ENCODE assay signal across 30 mouse cellular contexts in the genomic region with DNA sequence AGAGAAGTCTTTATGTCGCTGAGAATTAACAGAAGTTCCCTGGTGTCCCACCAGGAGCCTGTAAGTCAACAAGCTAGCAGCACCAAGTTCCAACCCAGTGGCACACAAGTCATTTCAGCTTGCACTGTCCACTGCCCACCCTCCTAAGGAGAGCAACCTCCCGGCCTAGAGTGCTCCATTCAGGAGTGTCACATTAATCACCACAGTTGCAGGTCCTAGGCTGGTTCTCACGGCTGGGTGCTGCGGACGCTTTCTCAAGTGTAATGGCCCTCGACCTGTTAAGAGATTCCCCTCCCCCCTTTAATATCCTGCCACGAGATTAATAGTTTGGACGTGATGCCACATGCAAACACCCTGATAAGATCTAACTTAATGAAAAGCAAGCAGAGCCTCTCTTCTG.
DNase-seq lines count a peak whose midpoint lies in the region; ATAC-seq and TF ChIP-seq lines count a peak whose summit lies in the region.
"Had no signal": no experiment of that assay in that cellular context is flagged by ENCODE, and none has a peak within 500 bp of the region (broad histone marks: within the 10 kb centered on the region; RNA-seq: fewer than 3 reads in every experiment).

No protein-coding gene starts in this region.

- H3K9ac ChIP-seq in hindbrain, embryonic 11.5 days (ENCODE audit: low read depth, low read length): no peak overlapping the region
- no peak overlapping the region for H3K9ac ChIP-seq in hindbrain, embryonic 14.5 days
- no peak overlapping the region for H3K9ac ChIP-seq in kidney, postnatal 0 days (ENCODE audit: low read depth, low read length)
- H3K9ac ChIP-seq in neural tube, embryonic 13.5 days: no peak overlapping the region
- H3K9ac ChIP-seq: embryonic facial prominence, embryonic 13.5 days; forebrain, postnatal 0 days; heart, embryonic 13.5 days; hindbrain, embryonic 15.5 days; liver, embryonic 14.5 days had no signal

- H3K4me2 ChIP-seq in hindbrain, embryonic 11.5 days (replicated peaks; ENCODE audit: low read depth, low read length): no peak overlapping the region
- no peak overlapping the region for H3K4me2 ChIP-seq in hindbrain, embryonic 14.5 days (replicated peaks)
- H3K4me2 ChIP-seq in kidney, postnatal 0 days (ENCODE audit: low read length): no peak overlapping the region
- H3K4me2 ChIP-seq in neural tube, embryonic 13.5 days: no peak overlapping the region
- H3K4me2 ChIP-seq: embryonic facial prominence, embryonic 13.5 days; heart, embryonic 13.5 days; hindbrain, embryonic 15.5 days had no signal

- H3K4me1 ChIP-seq in hindbrain, embryonic 11.5 days (replicated peaks; ENCODE audit: control insufficient read depth, insufficient read depth, low read length): no peaks in the 10 kb centered on the region
- H3K4me1 ChIP-seq in hindbrain, embryonic 14.5 days (replicated peaks; ENCODE audit: control insufficient read depth, insufficient read depth, low read length): 0 out of 2 replicates have a peak, but pooled peaks cover 8% of the 10 kb centered on the region
- no peaks in the 10 kb centered on the region for H3K4me1 ChIP-seq in kidney, postnatal 0 days (replicated peaks; ENCODE audit: insufficient read depth, low read length)
- H3K4me1 ChIP-seq in neural tube, embryonic 13.5 days (replicated peaks): peaks cover 10% of the 10 kb centered on the region; the same call in 1 of the 2 replicates
- H3K4me1 ChIP-seq: embryonic facial prominence, embryonic 13.5 days; forebrain, embryonic 10.5 days; heart, embryonic 13.5 days had no signal

- peak; percentile 8 for DNase-seq in hindbrain, embryonic 11.5 days (ENCODE audit: low spot score)
- no peak for DNase-seq in hindbrain, embryonic 14.5 days (ENCODE audit: low spot score)
- DNase-seq in kidney, postnatal 0 days (ENCODE audit: low spot score): peak; percentile 45
- no peak for DNase-seq in kidney, postnatal 10 days
- peak; percentile 7 for DNase-seq in embryo, embryonic 11.5 days (ENCODE audit: low read depth, low spot score)
- no peak for DNase-seq in heart, adult 11 months
- no peak for DNase-seq in cerebellum, postnatal 36 days
- DNase-seq: adrenal gland, postnatal 10 days; cerebellum, adult 11 months; cerebellum, adult 9-10 months; forebrain, postnatal 0 days; heart, postnatal 10 days; kidney, adult 9 months; layer of hippocampus, adult 9-11 months; liver; lung, adult 2 months; lung, postnatal 10 days; midbrain, embryonic 14.5 days; spleen, adult 18-20 months; thymus, adult 2 months; thymus, postnatal 36 days had no signal

- no peaks in the 10 kb centered on the region for H3K36me3 ChIP-seq in hindbrain, embryonic 11.5 days (ENCODE audit: control insufficient read depth, insufficient read depth, low read length)
- no peaks in the 10 kb centered on the region for H3K36me3 ChIP-seq in hindbrain, embryonic 14.5 days (replicated peaks; ENCODE audit: control insufficient read depth, insufficient read depth)
- H3K36me3 ChIP-seq in kidney, postnatal 0 days (ENCODE audit: insufficient read depth, low read length): no peaks in the 10 kb centered on the region
- no peaks in the 10 kb centered on the region for H3K36me3 ChIP-seq in neural tube, embryonic 13.5 days
- H3K36me3 ChIP-seq: embryonic facial prominence, embryonic 13.5 days; forebrain, embryonic 10.5 days; heart, embryonic 13.5 days; hindbrain, embryonic 15.5 days had no signal

- no peak overlapping the region for H3K27ac ChIP-seq in hindbrain, embryonic 11.5 days (ENCODE audit: low read depth, low read length)
- no peak overlapping the region for H3K27ac ChIP-seq in hindbrain, embryonic 14.5 days
- H3K27ac ChIP-seq in kidney, postnatal 0 days: no peak overlapping the region
- no peak overlapping the region for H3K27ac ChIP-seq in neural tube, embryonic 13.5 days (replicated peaks)
- H3K27ac ChIP-seq: embryonic facial prominence, embryonic 13.5 days; forebrain, embryonic 10.5 days; heart, embryonic 13.5 days; hindbrain, embryonic 15.5 days; liver, embryonic 14.5 days; macrophage had no signal

- H3K27me3 ChIP-seq in hindbrain, embryonic 11.5 days (ENCODE audit: control insufficient read depth, insufficient read depth, low read length): no peaks in the 10 kb centered on the region
- no peaks in the 10 kb centered on the region for H3K27me3 ChIP-seq in hindbrain, embryonic 14.5 days (ENCODE audit: control insufficient read depth, insufficient read depth, low read length)
- no peaks in the 10 kb centered on the region for H3K27me3 ChIP-seq in kidney, postnatal 0 days (ENCODE audit: insufficient read depth, low read length)
- H3K27me3 ChIP-seq in neural tube, embryonic 13.5 days: no peaks in the 10 kb centered on the region
- H3K27me3 ChIP-seq: embryonic facial prominence, embryonic 13.5 days; heart, embryonic 13.5 days; hindbrain, embryonic 15.5 days; Patski had no signal

- no peak overlapping the region for H3K4me3 ChIP-seq in hindbrain, embryonic 11.5 days (ENCODE audit: low read depth, low read length)
- H3K4me3 ChIP-seq in hindbrain, embryonic 14.5 days (replicated peaks; ENCODE audit: low read length): no peak overlapping the region
- H3K4me3 ChIP-seq in kidney, postnatal 0 days (replicated peaks; ENCODE audit: low read depth, low read length): no peak overlapping the region
- no peak overlapping the region for H3K4me3 ChIP-seq in neural tube, embryonic 13.5 days
- H3K4me3 ChIP-seq: embryonic facial prominence, embryonic 13.5 days; forebrain, embryonic 10.5 days; heart, embryonic 13.5 days; hindbrain, embryonic 15.5 days had no signal

- TF ChIP-seq CTCF in kidney, postnatal 0 days (IDR thresholded peaks at IDR 0.05; ENCODE audit: low read depth): no peak

- H3K9me3 ChIP-seq in hindbrain, embryonic 11.5 days (ENCODE audit: control insufficient read depth, low read length): no peaks in the 10 kb centered on the region
- H3K9me3 ChIP-seq in hindbrain, embryonic 14.5 days (ENCODE audit: control insufficient read depth, low read length): no peaks in the 10 kb centered on the region
- H3K9me3 ChIP-seq in kidney, postnatal 0 days (replicated peaks; ENCODE audit: low read length): no peaks in the 10 kb centered on the region
- H3K9me3 ChIP-seq in neural tube, embryonic 13.5 days: no peaks in the 10 kb centered on the region
- H3K9me3 ChIP-seq: embryonic facial prominence, embryonic 13.5 days; forebrain, embryonic 10.5 days; heart, embryonic 13.5 days; hindbrain, embryonic 15.5 days had no signal

- WGBS in hindbrain, embryonic 11.5 days: 40% methylated on average over 8 of the region's 8 CpGs
- 48% methylated on average over 8 of the region's 8 CpGs for WGBS in hindbrain, embryonic 14.5 days
- WGBS in kidney, postnatal 0 days: 21% methylated on average over 8 of the region's 8 CpGs
- 29% methylated on average over 8 of the region's 8 CpGs for WGBS in neural tube, embryonic 13.5 days

- peak; percentile 78 for ATAC-seq in hindbrain, embryonic 11.5 days (ENCODE audit: low FRiP score)
- ATAC-seq in hindbrain, embryonic 14.5 days (ENCODE audit: low FRiP score): no peak
- peak; percentile 87 for ATAC-seq in kidney, postnatal 0 days (replicated peaks; ENCODE audit: low FRiP score, low read depth)
- peak; percentile 40 for ATAC-seq in neural tube, embryonic 13.5 days (ENCODE audit: low read depth)
- ATAC-seq: forebrain, postnatal 0 days; inflammation-experienced regulatory T-cells, adult 6 months; Patski had no signal

Comparison
In these comparisons a context has a peak if more than half of its experiments do, and no peak if none do; other contexts are left out.
1. DNase-seq: peak in hindbrain, embryonic 11.5 days (single experiment), kidney, postnatal 0 days (single experiment) and embryo, embryonic 11.5 days (single experiment); none in hindbrain, embryonic 14.5 days (single experiment), kidney, postnatal 10 days (single experiment), heart, adult 11 months (single experiment) and cerebellum, postnatal 36 days (0 of 2).